Mouse (Mus musculus): Measurements from ENCODE around the gene Efcc1. TPM values are rescaled to one million over a fixed set of nuclear protein-coding genes. Genes with fewer than 3 reads are reported as not detected.

The Efcc1 gene
- polyA plus RNA-seq, 1 experiment from 2014 or later: 0.42 TPM

DNA sequence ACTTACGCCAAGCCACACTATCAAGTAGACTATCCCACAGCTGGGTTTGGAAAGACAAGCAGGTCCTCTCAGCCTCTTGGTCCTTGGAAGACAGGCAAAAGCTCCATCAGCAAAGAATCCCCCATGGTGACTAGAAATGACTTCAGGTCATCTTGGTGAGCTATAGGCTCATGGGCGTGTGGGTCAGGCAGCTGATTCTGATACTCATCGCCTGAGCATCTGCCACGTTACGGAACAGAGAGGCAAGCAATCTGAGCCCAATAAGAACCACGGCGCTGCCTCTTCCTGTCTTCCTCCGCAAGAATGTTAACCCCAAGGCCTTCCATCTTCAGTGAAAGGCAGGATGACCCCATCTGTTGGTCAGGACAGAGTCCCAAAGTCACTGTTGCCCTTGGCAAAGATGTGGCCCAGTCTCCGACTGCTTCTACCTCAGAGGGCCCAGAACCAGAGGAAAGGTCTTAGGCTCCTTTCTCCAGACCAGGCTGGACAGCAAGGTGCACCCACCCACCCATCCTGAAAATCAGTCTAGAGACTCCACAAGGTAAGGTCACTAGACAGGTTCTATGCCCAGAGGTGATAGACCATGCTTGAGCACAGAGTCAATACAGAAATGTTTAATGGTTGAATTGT, 57.7 kb downstream of the Efcc1 start:
- peaks cover 49% of the 10 kb centered on the region for H3K4me1 ChIP-seq (ENCODE audit: insufficient read depth)
- H3K27ac ChIP-seq (ENCODE audit: low read depth): peak overlapping the region; percentile 92
- 89% methylated on average over 9 of the region's 9 CpGs for WGBS (ENCODE audit: insufficient replicate concordance)

DNA sequence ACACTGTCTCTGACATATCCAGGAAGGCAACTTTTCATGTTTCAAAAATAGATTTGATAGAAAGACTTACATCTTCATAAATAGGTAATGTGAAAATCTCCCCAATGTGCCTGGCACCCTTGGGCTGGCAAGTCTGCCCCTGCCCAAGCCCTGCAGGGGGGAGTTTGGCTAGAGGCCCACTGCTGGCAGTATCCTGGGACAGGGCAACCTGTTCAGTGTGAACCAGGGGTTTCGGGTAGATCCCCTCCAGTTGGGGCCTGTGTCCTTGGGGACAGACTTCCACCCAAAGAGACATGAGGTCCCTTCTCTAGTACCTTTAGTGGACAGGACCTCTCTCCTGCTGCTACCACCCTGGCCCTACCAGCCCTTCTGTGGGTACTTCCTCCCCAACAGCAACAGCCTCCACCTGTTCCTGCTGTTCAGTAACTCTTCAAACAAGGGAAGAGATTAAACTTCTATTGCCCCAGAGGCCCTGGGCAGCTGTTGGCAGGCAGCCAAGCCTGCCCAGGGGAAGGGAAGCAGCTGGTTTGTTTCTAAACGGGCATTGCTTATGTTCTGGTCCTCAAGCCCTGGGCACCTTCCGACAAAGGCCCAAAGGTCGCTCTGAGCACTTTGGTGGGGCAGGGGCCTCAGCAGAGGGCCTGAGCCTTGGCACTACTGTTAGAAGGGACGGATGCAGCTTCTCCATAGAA, 58.4 kb downstream of the Efcc1 start:
- Histone ChIP-seq H3K27ac (ENCODE audit: low read depth) (peak overlapping the region; percentile 92), H3K36me3 (replicated peaks; ENCODE audit: insufficient read depth, low read length) (peaks cover 37% of the 10 kb centered on the region), H3K9ac (replicated peaks) (peak overlapping the region; percentile 60), H3K4me2 (ENCODE audit: low read depth, low read length) (peak overlapping the region; percentile 52), H3K4me1 (ENCODE audit: insufficient read depth) (peaks cover 49% of the 10 kb centered on the region), H3K9me3 (ENCODE audit: low read length) (no peaks in the 10 kb centered on the region), H3K27me3 (ENCODE audit: insufficient read depth, low read length) (no peaks in the 10 kb centered on the region), H3K4me3 (ENCODE audit: low read depth, low read length) (no peak overlapping the region)
- ATAC-seq (peak; percentile 32), DNase-seq (peak; percentile 80)
- 30% methylated on average over 5 of the region's 5 CpGs for WGBS (ENCODE audit: insufficient replicate concordance)
- no peak for TF ChIP-seq EP300 (IDR thresholded peaks at IDR 0.05; ENCODE audit: low read depth)
- no peak for TF ChIP-seq CTCF (IDR thresholded peaks at IDR 0.05; ENCODE audit: low read depth)

More for the DNA sequence above, 57.7 kb downstream of the Efcc1 start:
- Histone ChIP-seq H3K9ac (replicated peaks) (no peak overlapping the region), H3K9me3 (ENCODE audit: low read length) (no peaks in the 10 kb centered on the region), H3K27me3 (ENCODE audit: insufficient read depth, low read length) (no peaks in the 10 kb centered on the region), H3K36me3 (replicated peaks; ENCODE audit: insufficient read depth, low read length) (peaks cover 30% of the 10 kb centered on the region), H3K4me3 (ENCODE audit: low read depth, low read length) (no peak overlapping the region), H3K4me2 (ENCODE audit: low read depth, low read length) (no peak overlapping the region)
- DNase-seq (no peak), ATAC-seq (no peak)
- TF ChIP-seq CTCF (IDR thresholded peaks at IDR 0.05; ENCODE audit: low read depth) (no peak), EP300 (IDR thresholded peaks at IDR 0.05; ENCODE audit: low read depth) (no peak)

DNA sequence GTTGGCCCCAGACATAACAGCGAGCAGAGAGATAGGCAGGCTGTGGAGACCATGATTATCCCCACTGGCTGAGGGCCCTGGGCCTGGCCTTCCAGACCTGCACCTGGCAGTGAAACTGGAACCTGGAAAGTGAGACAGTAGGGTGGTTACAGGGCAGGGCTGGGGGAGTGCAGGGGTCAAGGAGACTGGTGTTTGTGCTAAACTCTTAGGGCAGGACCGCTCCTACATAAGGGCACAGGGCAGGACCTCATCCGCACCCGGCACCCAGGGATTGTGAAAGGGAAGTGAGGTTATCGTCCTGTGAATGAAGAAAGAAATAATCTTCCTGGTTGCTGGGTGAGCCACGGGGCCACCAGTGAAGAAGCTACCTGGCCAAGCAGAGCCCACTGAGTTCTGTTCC, 59.1 kb downstream of the Efcc1 start:
- H3K27me3 ChIP-seq (ENCODE audit: insufficient read depth, low read length): no peaks in the 10 kb centered on the region
- peak overlapping the region; percentile 92 for H3K27ac ChIP-seq (ENCODE audit: low read depth)
- no peaks in the 10 kb centered on the region for H3K9me3 ChIP-seq (ENCODE audit: low read length)
- peak; percentile 25 for DNase-seq
- H3K36me3 ChIP-seq (replicated peaks; ENCODE audit: insufficient read depth, low read length): peaks cover 44% of the 10 kb centered on the region
- H3K9ac ChIP-seq (replicated peaks): peak overlapping the region; percentile 60
- ATAC-seq: no peak
- TF ChIP-seq CTCF (IDR thresholded peaks at IDR 0.05; ENCODE audit: low read depth) (no peak), EP300 (IDR thresholded peaks at IDR 0.05; ENCODE audit: low read depth) (no peak)
- H3K4me3 ChIP-seq (ENCODE audit: low read depth, low read length): no peak overlapping the region
- WGBS (ENCODE audit: insufficient replicate concordance): 64% methylated on average over 6 of the region's 6 CpGs
- H3K4me2 ChIP-seq (ENCODE audit: low read depth, low read length): peak overlapping the region; percentile 52
- peaks cover 49% of the 10 kb centered on the region for H3K4me1 ChIP-seq (ENCODE audit: insufficient read depth)

DNA sequence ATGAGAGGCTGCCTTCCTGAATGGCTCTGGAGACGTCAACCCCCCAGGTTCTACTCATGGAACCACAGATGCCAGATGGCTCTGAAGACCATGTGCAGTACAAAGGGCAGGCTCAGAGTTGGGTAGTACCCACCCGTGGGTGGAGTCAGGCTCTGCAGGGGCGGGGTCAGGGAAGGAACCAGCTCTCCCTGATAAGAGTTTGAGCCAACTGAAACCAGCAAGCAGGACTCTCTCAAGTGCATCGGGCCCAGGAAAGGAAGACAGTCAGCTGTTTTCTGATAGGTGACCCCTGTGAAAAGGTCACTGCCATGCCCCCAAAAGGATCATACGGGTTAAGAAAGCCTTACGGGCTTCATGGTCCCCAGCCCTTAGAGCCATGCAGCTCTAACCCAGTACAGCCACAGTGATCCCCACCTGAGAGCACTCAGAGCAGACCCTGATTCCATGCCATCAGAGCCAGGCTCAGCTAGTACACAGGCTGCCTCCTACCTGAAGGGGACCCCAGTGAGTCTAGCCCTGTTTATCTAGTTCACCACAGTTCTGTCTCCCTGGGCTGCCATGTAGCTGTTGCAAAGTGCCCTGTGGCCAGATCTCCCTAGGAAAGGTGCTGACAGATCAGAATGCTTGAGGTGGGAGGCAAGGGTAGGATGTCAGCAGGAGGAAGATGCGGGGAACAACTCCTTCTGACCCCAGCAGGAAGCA, 60.3 kb downstream of the Efcc1 start:
- no peaks in the 10 kb centered on the region for H3K9me3 ChIP-seq (ENCODE audit: low read length)
- no peak overlapping the region for H3K4me3 ChIP-seq (ENCODE audit: low read depth, low read length)
- peak; percentile 91 for DNase-seq
- 39% methylated on average over 7 of the region's 7 CpGs for WGBS (ENCODE audit: insufficient replicate concordance)
- H3K27me3 ChIP-seq (ENCODE audit: insufficient read depth, low read length): no peaks in the 10 kb centered on the region
- peak; percentile 88 for ATAC-seq
- H3K27ac ChIP-seq (ENCODE audit: low read depth): peak overlapping the region; percentile 92
- peak overlapping the region; percentile 31; the same call in 1 of the 2 replicates for H3K9ac ChIP-seq (replicated peaks)
- H3K36me3 ChIP-seq (replicated peaks; ENCODE audit: insufficient read depth, low read length): peaks cover 48% of the 10 kb centered on the region
- TF ChIP-seq EP300 (IDR thresholded peaks at IDR 0.05; ENCODE audit: low read depth): peak; percentile 62; the same call in 1 of the 2 replicates
- peak; percentile 44 for TF ChIP-seq CTCF (IDR thresholded peaks at IDR 0.05; ENCODE audit: low read depth)
- peaks cover 54% of the 10 kb centered on the region for H3K4me1 ChIP-seq (ENCODE audit: insufficient read depth)
- peak overlapping the region; percentile 29 for H3K4me2 ChIP-seq (ENCODE audit: low read depth, low read length)

DNA sequence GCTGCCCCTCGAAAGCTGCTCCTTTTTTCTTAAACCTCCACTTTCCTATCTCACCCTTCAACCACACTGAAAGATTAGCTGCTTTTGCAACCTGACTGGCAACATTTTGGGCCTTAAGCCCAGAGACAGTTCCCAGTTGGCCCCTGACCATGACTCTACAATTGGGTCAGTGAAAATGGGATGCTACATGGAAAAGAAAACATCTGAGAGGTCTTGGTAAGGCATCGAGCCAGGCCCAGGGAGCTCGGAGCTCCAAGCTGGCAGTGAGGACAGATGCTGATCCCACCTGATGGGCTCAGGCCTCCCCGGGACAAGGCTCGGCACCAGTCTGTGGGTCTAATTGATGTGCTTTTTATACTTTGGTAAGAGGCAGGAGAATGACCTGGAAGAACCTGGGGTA, 61.2 kb downstream of the Efcc1 start:
- no peaks in the 10 kb centered on the region for H3K27me3 ChIP-seq (ENCODE audit: insufficient read depth, low read length)
- DNase-seq (no peak), ATAC-seq (no peak)
- H3K4me3 ChIP-seq (ENCODE audit: low read depth, low read length): no peak overlapping the region
- no peak overlapping the region for H3K9ac ChIP-seq (replicated peaks)
- peak overlapping the region; percentile 77 for H3K27ac ChIP-seq (ENCODE audit: low read depth)
- H3K4me1 ChIP-seq (ENCODE audit: insufficient read depth): peaks cover 63% of the 10 kb centered on the region
- TF ChIP-seq CTCF (IDR thresholded peaks at IDR 0.05; ENCODE audit: low read depth) (no peak), EP300 (IDR thresholded peaks at IDR 0.05; ENCODE audit: low read depth) (no peak)
- H3K4me2 ChIP-seq (ENCODE audit: low read depth, low read length): no peak overlapping the region
- H3K36me3 ChIP-seq (replicated peaks; ENCODE audit: insufficient read depth, low read length): peaks cover 48% of the 10 kb centered on the region
- 87% methylated on average over 5 of the region's 5 CpGs for WGBS (ENCODE audit: insufficient replicate concordance)
- no peaks in the 10 kb centered on the region for H3K9me3 ChIP-seq (ENCODE audit: low read length)
